Mouse (Mus musculus): ENCODE data around the gene Bloc1s4. TPM values are rescaled to one million over a fixed set of nuclear protein-coding genes. Genes with fewer than 3 reads are reported as not detected.

The Bloc1s4 gene
- polyA plus RNA-seq, 1 experiment, result 14.4 TPM

GRCm38 (mm10) chr5:36727776-36728175 lies 20.7 kb downstream of the Bloc1s4 start:
- 73% methylated on average over 7 of the region's 7 CpGs for WGBS
- TF ChIP-seq POLR2A (IDR thresholded peaks at IDR 0.05; ENCODE audit: borderline replicate concordance, control insufficient read depth, low read depth, low read length) (no peak), CTCF (IDR thresholded peaks at IDR 0.05; ENCODE audit: control insufficient read depth, insufficient read depth, low read length) (no peak)
- Histone ChIP-seq H3K4me1 (ENCODE audit: control insufficient read depth, insufficient read depth, low read length) (peaks cover 4% of the 10 kb centered on the region; the same call in 1 of the 2 replicates), H3K27ac (ENCODE audit: control insufficient read depth, insufficient read depth, low read depth, low read length, poor library complexity) (no peak overlapping the region), H3K4me3 (replicated peaks; ENCODE audit: control insufficient read depth, low read depth, low read length) (no peak overlapping the region)

GRCm38 (mm10) chr5:36727136-36727535 lies 21.3 kb downstream of the Bloc1s4 start:
- H3K4me3 ChIP-seq (replicated peaks; ENCODE audit: control insufficient read depth, low read depth, low read length), result no peak overlapping the region
- no peak overlapping the region for H3K27ac ChIP-seq (ENCODE audit: control insufficient read depth, insufficient read depth, low read depth, low read length, poor library complexity)
- WGBS, result 19% methylated on average over 2 of the region's 2 CpGs
- peaks cover 4% of the 10 kb centered on the region; the same call in 1 of the 2 replicates for H3K4me1 ChIP-seq (ENCODE audit: control insufficient read depth, insufficient read depth, low read length)
- TF ChIP-seq POLR2A (IDR thresholded peaks at IDR 0.05; ENCODE audit: borderline replicate concordance, control insufficient read depth, low read depth, low read length) (no peak), CTCF (IDR thresholded peaks at IDR 0.05; ENCODE audit: control insufficient read depth, insufficient read depth, low read length) (no peak)

GRCm38 (mm10) chr5:36726387-36726801 lies 22.1 kb downstream of the Bloc1s4 start:
- Histone ChIP-seq H3K4me1 (ENCODE audit: control insufficient read depth, insufficient read depth, low read length) (peaks cover 4% of the 10 kb centered on the region; the same call in 1 of the 2 replicates), H3K27ac (ENCODE audit: control insufficient read depth, insufficient read depth, low read depth, low read length, poor library complexity) (no peak overlapping the region), H3K4me3 (replicated peaks; ENCODE audit: control insufficient read depth, low read depth, low read length) (peak overlapping the region; percentile 44)
- WGBS, result 30% methylated on average over 9 of the region's 9 CpGs
- TF ChIP-seq CTCF (IDR thresholded peaks at IDR 0.05; ENCODE audit: control insufficient read depth, insufficient read depth, low read length), result no peak
- TF ChIP-seq POLR2A (IDR thresholded peaks at IDR 0.05; ENCODE audit: borderline replicate concordance, control insufficient read depth, low read depth, low read length), result no peak

GRCm38 (mm10) chr5:36725861-36726260 lies 22.6 kb downstream of the Bloc1s4 start:
- WGBS, result 83% methylated on average over 12 of the region's 12 CpGs
- no peak overlapping the region; the same call in 1 of the 2 replicates for H3K27ac ChIP-seq (ENCODE audit: control insufficient read depth, insufficient read depth, low read depth, low read length, poor library complexity)
- H3K4me1 ChIP-seq (ENCODE audit: control insufficient read depth, insufficient read depth, low read length), result peaks cover 4% of the 10 kb centered on the region; the same call in 1 of the 2 replicates
- TF ChIP-seq POLR2A (IDR thresholded peaks at IDR 0.05; ENCODE audit: borderline replicate concordance, control insufficient read depth, low read depth, low read length), result no peak
- no peak for TF ChIP-seq CTCF (IDR thresholded peaks at IDR 0.05; ENCODE audit: control insufficient read depth, insufficient read depth, low read length)
- H3K4me3 ChIP-seq (replicated peaks; ENCODE audit: control insufficient read depth, low read depth, low read length), result no peak overlapping the region

- WGBS, result 84% methylated on average over 7 of the region's 7 CpGs
- Histone ChIP-seq H3K4me1 (ENCODE audit: control insufficient read depth, insufficient read depth, low read length) (peaks cover 6% of the 10 kb centered on the region; the same call in 1 of the 2 replicates), H3K27ac (ENCODE audit: control insufficient read depth, insufficient read depth, low read depth, low read length, poor library complexity) (no peak overlapping the region), H3K4me3 (replicated peaks; ENCODE audit: control insufficient read depth, low read depth, low read length) (no peak overlapping the region)
- TF ChIP-seq POLR2A (IDR thresholded peaks at IDR 0.05; ENCODE audit: borderline replicate concordance, control insufficient read depth, low read depth, low read length) (no peak), CTCF (IDR thresholded peaks at IDR 0.05; ENCODE audit: control insufficient read depth, insufficient read depth, low read length) (no peak)
Observed at GRCm38 (mm10) chr5:36724274-36724673, 24.2 kb downstream of the Bloc1s4 start.

- Histone ChIP-seq H3K4me3 (replicated peaks; ENCODE audit: control insufficient read depth, low read depth, low read length) (no peak overlapping the region), H3K27ac (ENCODE audit: control insufficient read depth, insufficient read depth, low read depth, low read length, poor library complexity) (no peak overlapping the region), H3K4me1 (ENCODE audit: control insufficient read depth, insufficient read depth, low read length) (peaks cover 6% of the 10 kb centered on the region; the same call in 1 of the 2 replicates)
- WGBS, result 89% methylated on average over 9 of the region's 9 CpGs
- TF ChIP-seq POLR2A (IDR thresholded peaks at IDR 0.05; ENCODE audit: borderline replicate concordance, control insufficient read depth, low read depth, low read length), result no peak
- no peak for TF ChIP-seq CTCF (IDR thresholded peaks at IDR 0.05; ENCODE audit: control insufficient read depth, insufficient read depth, low read length)
Observed at GRCm38 (mm10) chr5:36723356-36723755, 25.1 kb downstream of the Bloc1s4 start.

GRCm38 (mm10) chr5:36722415-36722856 lies 26.0 kb downstream of the Bloc1s4 start:
- WGBS, result 17% methylated on average over 6 of the region's 6 CpGs
- TF ChIP-seq CTCF (IDR thresholded peaks at IDR 0.05; ENCODE audit: control insufficient read depth, insufficient read depth, low read length) (no peak), POLR2A (IDR thresholded peaks at IDR 0.05; ENCODE audit: borderline replicate concordance, control insufficient read depth, low read depth, low read length) (no peak)
- Histone ChIP-seq H3K4me3 (replicated peaks; ENCODE audit: control insufficient read depth, low read depth, low read length) (no peak overlapping the region), H3K27ac (ENCODE audit: control insufficient read depth, insufficient read depth, low read depth, low read length, poor library complexity) (peak overlapping the region; percentile 21; the same call in 1 of the 2 replicates), H3K4me1 (ENCODE audit: control insufficient read depth, insufficient read depth, low read length) (peaks cover 6% of the 10 kb centered on the region; the same call in 1 of the 2 replicates)

GRCm38 (mm10) chr5:36720710-36721375 lies 27.6 kb downstream of the Bloc1s4 start:
- peaks cover 2% of the 10 kb centered on the region; the same call in 1 of the 2 replicates for H3K4me1 ChIP-seq (ENCODE audit: control insufficient read depth, insufficient read depth, low read length)
- H3K4me3 ChIP-seq (replicated peaks; ENCODE audit: control insufficient read depth, low read depth, low read length), result no peak overlapping the region
- WGBS, result 52% methylated on average over 5 of the region's 5 CpGs
- H3K27ac ChIP-seq (ENCODE audit: control insufficient read depth, insufficient read depth, low read depth, low read length, poor library complexity), result peak overlapping the region; percentile 82; the same call in 1 of the 2 replicates
- TF ChIP-seq POLR2A (IDR thresholded peaks at IDR 0.05; ENCODE audit: borderline replicate concordance, control insufficient read depth, low read depth, low read length) (no peak), CTCF (IDR thresholded peaks at IDR 0.05; ENCODE audit: control insufficient read depth, insufficient read depth, low read length) (no peak)

Data from bone marrow, adult 2 months (tissue).